Mouse (Mus musculus) CH12F3 (cell line): ENCODE data around the gene Mrnip.

Experiments used
- in situ Hi-C: fragments of 300-500 bp; cut with MboI; formaldehyde crosslinking; loops from 2 replicates; pipeline ENCODE4 v1.14.3; 2020; ENCODE audit warnings: low sequenced_read_pairs

Mrnip gene

GRCm38 (mm10) chr11:50245269-50245668, 71.0 kb downstream of the Mrnip start:
- in situ Hi-C loops, result no loop called here

- in situ Hi-C loops, result no loop called here
These were observed 74.4 kb downstream of the Mrnip start for GRCm38 (mm10) chr11:50248473-50249171.
